Mouse (Mus musculus) olfactory bulb, adult 2 months (tissue): ENCODE results near the gene Sh2d5. TPM values are rescaled to one million over a fixed set of nuclear protein-coding genes. Genes with fewer than 3 reads are reported as not detected.

ENCODE experiments used
- H3K27ac ChIP-seq: fragments of 200-500 bp; 2 replicates; pipeline ENCODE4 v1.5.1; 2012; ENCODE audit warnings: low read depth, low read length; ENCODE audit not compliant: insufficient read depth
- H3K4me1 ChIP-seq: fragments of 200-500 bp; 2 replicates; pipeline ENCODE4 v1.6.1; 2012; ENCODE audit warnings: low read length; ENCODE audit not compliant: control insufficient read depth, insufficient read depth
- H3K4me3 ChIP-seq: fragments of 200-500 bp; 2 replicates; pipeline ENCODE4 v1.5.1; 2012; ENCODE audit warnings: mild to moderate bottlenecking, low read depth, low read length, moderate library complexity; ENCODE audit not compliant: insufficient read depth
- CTCF ChIP-seq: fragments of 200-500 bp; IDR thresholded peaks from 2 replicates; pipeline ENCODE4 v1.5.1; 2012; ENCODE audit warnings: low read depth, mild to moderate bottlenecking, low read length, moderate library complexity; ENCODE audit not compliant: insufficient read depth
- POLR2A ChIP-seq: fragments of 200-500 bp; IDR thresholded peaks from 2 replicates; pipeline ENCODE4 v1.6.1; 2012; ENCODE audit warnings: mild to moderate bottlenecking, low read depth, low read length, moderate library complexity; ENCODE audit not compliant: insufficient read depth
- WGBS: fragments of 180-500 bp; shearing (Covaris S2); methylation state at CpG from one replicate; pipeline ENCODE4 v1.1.7; 2018; 5-methylcytosine and 5-hydroxymethylcytosine counted together
- polyA plus RNA-seq: library from polyadenylated mRNA; stranded (reverse); fragments of >200 nt; gene quantifications from 2 replicates; pipeline ENCODE4 v1.2.4, GENCODE M21; 2012; ENCODE audit warnings: low replicate concordance; ENCODE audit not compliant: missing spikeins, insufficient read depth, insufficient read length

Gene Sh2d5
- polyA plus RNA-seq, 1 experiment: not detected

GRCm38 (mm10) chr4:138286411-138286810, 36.2 kb downstream of the Sh2d5 start:
- H3K27ac ChIP-seq: no peak overlapping the region
- TF ChIP-seq POLR2A (no peak), CTCF (no peak)
- H3K4me1 ChIP-seq: no peaks in the 10 kb centered on the region
- WGBS: 93% methylated on average over 12 of the region's 12 CpGs
- no peak overlapping the region for H3K4me3 ChIP-seq

- WGBS: 86% methylated on average over 7 of the region's 7 CpGs
- H3K27ac ChIP-seq: no peak overlapping the region
- H3K4me3 ChIP-seq: no peak overlapping the region
- TF ChIP-seq POLR2A (no peak), CTCF (no peak)
- peaks cover 4% of the 10 kb centered on the region for H3K4me1 ChIP-seq
Measured at GRCm38 (mm10) chr4:138288691-138289090, 38.5 kb downstream of the Sh2d5 start.

GRCm38 (mm10) chr4:138292028-138292427, 41.8 kb downstream of the Sh2d5 start:
- Histone ChIP-seq H3K4me1 (peaks cover 9% of the 10 kb centered on the region), H3K4me3 (no peak overlapping the region), H3K27ac (no peak overlapping the region)
- 88% methylated on average over 13 of the region's 13 CpGs for WGBS
- no peak for TF ChIP-seq POLR2A
- no peak for TF ChIP-seq CTCF

- Histone ChIP-seq H3K4me1 (peaks cover 9% of the 10 kb centered on the region), H3K4me3 (no peak overlapping the region), H3K27ac (no peak overlapping the region)
- TF ChIP-seq CTCF: no peak
- no peak for TF ChIP-seq POLR2A
- 74% methylated on average over 18 of the region's 18 CpGs for WGBS
Measured at GRCm38 (mm10) chr4:138293261-138293948, 43.2 kb downstream of the Sh2d5 start.

- Histone ChIP-seq H3K27ac (no peak overlapping the region), H3K4me3 (no peak overlapping the region), H3K4me1 (peaks cover 9% of the 10 kb centered on the region)
- WGBS: 52% methylated on average over 12 of the region's 14 CpGs
- TF ChIP-seq POLR2A (no peak), CTCF (no peak)
Measured at GRCm38 (mm10) chr4:138293949-138294550, 43.8 kb downstream of the Sh2d5 start.

- 86% methylated on average over 10 of the region's 10 CpGs for WGBS
- Histone ChIP-seq H3K4me1 (peaks cover 9% of the 10 kb centered on the region), H3K27ac (no peak overlapping the region), H3K4me3 (no peak overlapping the region)
- TF ChIP-seq CTCF (no peak), POLR2A (no peak)
Measured at GRCm38 (mm10) chr4:138301271-138301780, 51.1 kb downstream of the Sh2d5 start.

- H3K27ac ChIP-seq: no peak overlapping the region
- no peak overlapping the region for H3K4me3 ChIP-seq
- 91% methylated on average over 3 of the region's 3 CpGs for WGBS
- H3K4me1 ChIP-seq: peaks cover 9% of the 10 kb centered on the region
- no peak for TF ChIP-seq CTCF
Measured at GRCm38 (mm10) chr4:138303011-138303410, 52.8 kb downstream of the Sh2d5 start.

- no peak for TF ChIP-seq POLR2A
- TF ChIP-seq CTCF: no peak
- H3K4me1 ChIP-seq: peaks cover 9% of the 10 kb centered on the region
- WGBS: 12% methylated on average over 18 of the region's 18 CpGs
- H3K27ac ChIP-seq: no peak overlapping the region
- H3K4me3 ChIP-seq: peak overlapping the region; percentile 64
Measured at GRCm38 (mm10) chr4:138303742-138304141, 53.5 kb downstream of the Sh2d5 start.

- Histone ChIP-seq H3K4me3 (peak within 1 kb of the TSS; percentile 96), H3K4me1 (peaks cover 9% of the 10 kb centered on the region), H3K27ac (peak within 1 kb of the TSS; percentile 52; the same call in 1 of the 2 replicates)
- TF ChIP-seq CTCF: no peak
- peak; percentile 80; the same call in 1 of the 2 replicates for TF ChIP-seq POLR2A
- WGBS: under 1% methylated on average over 64 of the region's 64 CpGs
Measured at GRCm38 (mm10) chr4:138304340-138305104, 54.3 kb downstream of the Sh2d5 start, which contains the start of gene Ddost. TSS of gene Ddost (plus strand) at chr4:138304730.
